Mouse (Mus musculus) CH12.LX (cell line): ENCODE measurements around the gene Cstb. TPM values are rescaled to one million over a fixed set of nuclear protein-coding genes. Genes with fewer than 3 reads are reported as not detected.

ENCODE experiments used
- DNase-seq: peaks from one replicate; pipeline ENCODE4 v3.0.0-alpha.2; 2013; ENCODE audit errors: extremely low read depth
- H3K27ac ChIP-seq: 2 replicates; pipeline ENCODE4 v1.5.1; 2012; ENCODE audit warnings: low read depth, mild to moderate bottlenecking, control low read depth, moderate library complexity; ENCODE audit not compliant: insufficient read depth
- H3K27me3 ChIP-seq: replicated peaks from 2 replicates; pipeline ENCODE3; 2012; ENCODE audit warnings: inconsistent platforms
- H3K36me3 ChIP-seq, 2 experiments: replicated peaks in 1 of 2; 2 replicates each; pipeline versions ENCODE3 to v1.6.1; 2012; ENCODE audit warnings: inconsistent platforms in 1 of 2, low read length in 1 of 2, mild to moderate bottlenecking in 1 of 2, mixed read lengths in 1 of 2, moderate library complexity in 1 of 2; ENCODE audit not compliant: control insufficient read depth in 1 of 2, insufficient read depth in 1 of 2
- H3K4me1 ChIP-seq, 2 experiments: 2 replicates each; pipeline ENCODE4 v1.6.1; 2012; ENCODE audit warnings: inconsistent platforms in 1 of 2, moderate library complexity in 1 of 2; ENCODE audit not compliant: insufficient read depth in 2 of 2, control insufficient read depth in 1 of 2
- H3K4me2 ChIP-seq: 2 replicates; pipeline ENCODE4 v1.6.1; 2012; ENCODE audit warnings: low read depth, mild to moderate bottlenecking, control low read depth; ENCODE audit not compliant: poor library complexity, insufficient read depth, severe bottlenecking
- H3K4me3 ChIP-seq, 3 experiments: fragments of 150-350 bp in 1 of 3; sonication (generic) in 1 of 3; replicated peaks in 1 of 3; 2 replicates each; pipeline versions ENCODE3 to v1.5.1; 2011 to 2012; ENCODE audit warnings: low read depth in 2 of 3, low read length in 2 of 3, mild to moderate bottlenecking in 2 of 3, moderate library complexity in 2 of 3, control low read depth in 1 of 3, improper control_type of control experiment in 1 of 3, inconsistent platforms in 1 of 3, mixed read lengths in 1 of 3; ENCODE audit not compliant: poor library complexity in 1 of 3
- H3K79me2 ChIP-seq: replicated peaks from 2 replicates; pipeline ENCODE4 v1.6.1; 2012; ENCODE audit warnings: mild to moderate bottlenecking, moderate library complexity; ENCODE audit not compliant: control insufficient read depth, poor library complexity, insufficient read depth, severe bottlenecking; ENCODE audit errors: extremely low read depth
- H3K9ac ChIP-seq: 2 replicates; pipeline ENCODE4 v1.6.1; 2012; ENCODE audit warnings: low read depth, mild to moderate bottlenecking, control low read depth, moderate library complexity; ENCODE audit not compliant: insufficient read depth
- H3K9me3 ChIP-seq: replicated peaks from 2 replicates; pipeline ENCODE3; 2012; ENCODE audit warnings: low read length, inconsistent platforms, mixed read lengths
- BHLHE40 ChIP-seq: IDR thresholded peaks from 2 replicates; pipeline ENCODE4 v1.6.1; 2011; ENCODE audit warnings: mild to moderate bottlenecking, low read depth, low read length, improper control_type of control experiment
- CTCF ChIP-seq, 2 experiments: IDR thresholded peaks in 1 of 2; conservative IDR thresholded peaks in 1 of 2; 2 replicates each; pipeline ENCODE4 v1.5.1; 2011 to 2012; ENCODE audit warnings: low read depth in 2 of 2, low read length in 2 of 2, improper control_type of control experiment in 1 of 2, inconsistent platforms in 1 of 2, mild to moderate bottlenecking in 1 of 2, moderate library complexity in 1 of 2
- EP300 ChIP-seq: IDR thresholded peaks from 2 replicates; pipeline ENCODE4 v1.6.1; 2011; ENCODE audit warnings: low read length, improper control_type of control experiment
- ETS1 ChIP-seq: conservative IDR thresholded peaks from 2 replicates; pipeline ENCODE4 v1.6.1; 2012; ENCODE audit warnings: low read depth, mild to moderate bottlenecking, inconsistent platforms, low read length, improper control_type of control experiment, moderate library complexity
- GABPA ChIP-seq: IDR thresholded peaks from 2 replicates; pipeline ENCODE4 v1.6.1; 2012; ENCODE audit warnings: low read depth, low read length, improper control_type of control experiment, inconsistent platforms; ENCODE audit not compliant: insufficient replicate concordance
- HCFC1 ChIP-seq: IDR thresholded peaks from 2 replicates; pipeline ENCODE4 v1.6.1; 2012; ENCODE audit warnings: low read depth, mild to moderate bottlenecking, inconsistent platforms, low read length, improper control_type of control experiment
- IRF4 ChIP-seq: IDR thresholded peaks from 2 replicates; pipeline ENCODE4 v1.6.1; 2014; ENCODE audit warnings: low read depth, mild to moderate bottlenecking, inconsistent platforms, low read length, improper control_type of control experiment
- JUN ChIP-seq: IDR thresholded peaks from 2 replicates; pipeline ENCODE4 v1.6.1; 2011; ENCODE audit warnings: low read depth, mild to moderate bottlenecking, low read length, improper control_type of control experiment, moderate library complexity; ENCODE audit not compliant: insufficient read depth
- JUND ChIP-seq: conservative IDR thresholded peaks from 2 replicates; pipeline ENCODE4 v1.6.1; 2011; ENCODE audit warnings: low read depth, low read length, improper control_type of control experiment
- MAFK ChIP-seq: IDR thresholded peaks from 2 replicates; pipeline ENCODE4 v1.6.1; 2011; ENCODE audit warnings: low read length, improper control_type of control experiment; ENCODE audit not compliant: insufficient replicate concordance
- MAX ChIP-seq: IDR thresholded peaks from 2 replicates; pipeline ENCODE4 v1.6.1; 2011; ENCODE audit warnings: low read length, improper control_type of control experiment
- MAZ ChIP-seq: IDR thresholded peaks from 2 replicates; pipeline ENCODE4 v1.6.1; 2012; ENCODE audit warnings: low read depth, mild to moderate bottlenecking, inconsistent platforms, low read length, improper control_type of control experiment, moderate library complexity
- MEF2A ChIP-seq: IDR thresholded peaks from 2 replicates; pipeline ENCODE4 v1.6.1; 2014; ENCODE audit warnings: low read depth, mild to moderate bottlenecking, inconsistent platforms, low read length, improper control_type of control experiment, borderline replicate concordance
- MXI1 ChIP-seq: IDR thresholded peaks from 2 replicates; pipeline ENCODE4 v1.6.1; 2011; ENCODE audit warnings: mild to moderate bottlenecking, low read depth, low read length, improper control_type of control experiment
- MYC ChIP-seq: IDR thresholded peaks from 2 replicates; pipeline ENCODE4 v1.6.1; 2011; ENCODE audit warnings: low read depth, mild to moderate bottlenecking, improper control_type of control experiment, low read length
- NELFE ChIP-seq: IDR thresholded peaks from 2 replicates; pipeline ENCODE4 v1.6.1; 2011; ENCODE audit warnings: low read depth, low read length, improper control_type of control experiment
- NRF1 ChIP-seq: IDR thresholded peaks from 2 replicates; pipeline ENCODE4 v1.6.1; 2014; ENCODE audit warnings: low read depth, mild to moderate bottlenecking, inconsistent platforms, low read length, improper control_type of control experiment, moderate library complexity
- PAX5 ChIP-seq: IDR thresholded peaks from 2 replicates; pipeline ENCODE4 v1.6.1; 2012; ENCODE audit warnings: low read length, inconsistent platforms, mixed read lengths
- RAD21 ChIP-seq: IDR thresholded peaks from 2 replicates; pipeline ENCODE4 v1.6.1; 2011; ENCODE audit warnings: low read depth, mild to moderate bottlenecking, low read length, improper control_type of control experiment, moderate library complexity
- SMC3 ChIP-seq: IDR thresholded peaks from 2 replicates; pipeline ENCODE4 v1.6.1; 2011; ENCODE audit warnings: low read depth, low read length, improper control_type of control experiment
- UBTF ChIP-seq: IDR thresholded peaks from 2 replicates; pipeline ENCODE4 v1.6.1; 2012; ENCODE audit warnings: low read depth, mild to moderate bottlenecking, inconsistent platforms, low read length, improper control_type of control experiment, moderate library complexity
- USF1 ChIP-seq: IDR thresholded peaks from 2 replicates; pipeline ENCODE4 v1.6.1; 2014; ENCODE audit warnings: low read depth, mild to moderate bottlenecking, inconsistent platforms, low read length, improper control_type of control experiment
- ZMIZ1 ChIP-seq: IDR thresholded peaks from 2 replicates; pipeline ENCODE4 v1.6.1; 2012; ENCODE audit warnings: low read depth, mild to moderate bottlenecking, inconsistent platforms, low read length, improper control_type of control experiment
- dilution Hi-C: fragments of 300-500 bp; cut with MboI; formaldehyde crosslinking; loops from 2 replicates; pipeline ENCODE4 v1.14.3; 2020; ENCODE audit warnings: low sequenced_read_pairs; ENCODE audit not compliant: extremely low pct_unique_long_range_greater_than_20kb, extremely low pct_ligation_motif_present
- in situ Hi-C: fragments of 300-500 bp; cut with MboI; formaldehyde crosslinking; loops from 3 replicates; pipeline ENCODE4 v1.14.3; 2019; ENCODE audit warnings: low sequenced_read_pairs, low pct_ligation_motif_present, low pct_unique_long_range_greater_than_20kb, mixed read lengths
- polyA plus RNA-seq: library from polyadenylated mRNA; unstranded; fragments of >175 nt; gene quantifications from 2 replicates; pipeline ENCODE4 v1.2.1, GENCODE M21; 2012; ENCODE audit warnings: low read depth; ENCODE audit not compliant: insufficient read length
- total RNA-seq, 2 experiments: library from RNA; depleted of rRNA; stranded (reverse); fragments of 300-350 nt in 1 of 2; fragments of >200 nt in 1 of 2; gene quantifications; 2 replicates each; pipeline ENCODE4 v1.2.3; 2012 to 2014

Gene Cstb
- total and polyA plus RNA-seq, 3 experiments: 139 to 226 (median 194) TPM

GRCm38 (mm10) chr10:78438094-78438493 lies 12.6 kb downstream of the Cstb start (continued):
- no peak for TF ChIP-seq IRF4
- TF ChIP-seq MXI1: no peak
- peak; percentile 28; the same call in 1 of the 2 replicates for TF ChIP-seq MEF2A
- no peak; the same call in 1 of the 2 replicates for TF ChIP-seq NELFE
- TF ChIP-seq ZMIZ1: no peak
- no peak for TF ChIP-seq JUN
- TF ChIP-seq MAX: no peak
- no peak for TF ChIP-seq EP300
- TF ChIP-seq MYC: 0 out of 2 replicates have a peak, but pooled peaks have one; percentile 28
- no peak for TF ChIP-seq NRF1
- TF ChIP-seq SMC3: peak; percentile 82
- TF ChIP-seq UBTF: no peak
- no peak for TF ChIP-seq GABPA
- TF ChIP-seq PAX5: no peak
- 0 out of 2 replicates have a peak, but pooled peaks have one; percentile 7 for TF ChIP-seq BHLHE40
- no peak for TF ChIP-seq MAFK
- no peak for TF ChIP-seq HCFC1
- TF ChIP-seq JUND: no peak
- TF ChIP-seq, all 38 proteins: peak for 7

- H3K27ac ChIP-seq: no peak overlapping the region
- dilution Hi-C loops (no loop called here), in situ Hi-C loops (no loop called here)
- no peak overlapping the region for H3K4me2 ChIP-seq
- H3K79me2 ChIP-seq: no peaks in the 10 kb centered on the region
- no peak overlapping the region for H3K4me3 ChIP-seq
- no peak for DNase-seq
- peaks cover 3 to 55% of the 10 kb centered on the region in 2 experiments for H3K36me3 ChIP-seq
- no peaks in the 10 kb centered on the region for H3K9me3 ChIP-seq
- no peak overlapping the region for H3K9ac ChIP-seq
- peaks cover 3 to 20% of the 10 kb centered on the region in 2 experiments; a peak in 3 of 4 replicates for H3K4me1 ChIP-seq
- no peaks in the 10 kb centered on the region for H3K27me3 ChIP-seq
- no peak for TF ChIP-seq USF1
- no peak for TF ChIP-seq MAZ
- peak; percentile 46 for TF ChIP-seq RAD21
- no peak for TF ChIP-seq MEF2A
- TF ChIP-seq SMC3: peak; percentile 39
- no peak for TF ChIP-seq ETS1
- TF ChIP-seq CTCF (conservative IDR thresholded peaks at IDR 0.05 in 1 of 2, IDR thresholded peaks at IDR 0.05 in 1 of 2; ENCODE audit: low read depth in 2 of 2, low read length in 2 of 2): peak; percentile 42 to 67
Observed at GRCm38 (mm10) chr10:78439550-78439949, 14.1 kb downstream of the Cstb start.
